Mouse (Mus musculus) T-cell, adult 2 months (primary cell): ENCODE results near the gene Pdp2.
A peak's percentile ranks its signal among the peaks of the same experiment; 100 is the strongest.
"Not testable (repeated sequence)": the region's sequence is repeated elsewhere in the genome, so short reads cannot be mapped to it uniquely, and the experiment has no call there.

Experiments
- DNase-seq: peaks from one replicate; pipeline ENCODE4 v3.0.0; 2022; ENCODE audit warnings: low spot score

Gene Pdp2

GRCm38 (mm10) chr8:104633156-104633744 lies 42.0 kb downstream of the Pdp2 start:
- no peak for DNase-seq

- DNase-seq: peak; percentile 0
Observed at GRCm38 (mm10) chr8:104635004-104635710, 43.9 kb downstream of the Pdp2 start.

- peak; percentile 0 for DNase-seq
Observed at GRCm38 (mm10) chr8:104638010-104638409, 46.8 kb downstream of the Pdp2 start.

GRCm38 (mm10) chr8:104640241-104640640 lies 49.0 kb downstream of the Pdp2 start:
- DNase-seq: peak; percentile 0

GRCm38 (mm10) chr8:104640831-104641370 lies 49.6 kb downstream of the Pdp2 start:
- DNase-seq: no peak

- peak; percentile 76 for DNase-seq
Observed at GRCm38 (mm10) chr8:104641426-104642323, 50.4 kb downstream of the Pdp2 start, which contains the start of gene Ciao2b. Gene Ciao2b, minus strand, starts transcription at chr8:104641965.

GRCm38 (mm10) chr8:104642324-104642654 lies 51.0 kb downstream of the Pdp2 start:
- DNase-seq: no peak

- DNase-seq: not testable (repeated sequence)
Observed at GRCm38 (mm10) chr8:104644187-104644586, 52.9 kb downstream of the Pdp2 start.
